Mouse (Mus musculus) brown adipose tissue, adult 24 weeks (tissue): ENCODE measurements around the gene Adgrd1. TPM values are rescaled to one million over a fixed set of nuclear protein-coding genes. Genes with fewer than 3 reads are reported as not detected.

ENCODE experiments used
- H3K27ac ChIP-seq: fragments of 200-500 bp; replicated peaks from 2 replicates; pipeline ENCODE4 v1.5.1; 2012; ENCODE audit warnings: low read depth, mild to moderate bottlenecking, low read length
- H3K4me1 ChIP-seq: fragments of 200-500 bp; 2 replicates; pipeline ENCODE4 v1.6.1; 2012; ENCODE audit warnings: low read length, mixed read lengths; ENCODE audit not compliant: control insufficient read depth, insufficient read depth, insufficient read length
- H3K4me3 ChIP-seq: fragments of 200-500 bp; 2 replicates; pipeline ENCODE4 v1.5.1; 2012; ENCODE audit warnings: low read depth, mild to moderate bottlenecking, low read length, moderate library complexity; ENCODE audit not compliant: insufficient read depth
- polyA plus RNA-seq: library from polyadenylated mRNA; stranded (reverse); fragments of >200 nt; gene quantifications from 2 replicates; pipeline ENCODE4 v1.2.4, GENCODE M21; 2012; ENCODE audit not compliant: missing spikeins, insufficient read depth, insufficient read length

The Adgrd1 gene
- polyA plus RNA-seq, 1 experiment: 6.1 TPM

DNA sequence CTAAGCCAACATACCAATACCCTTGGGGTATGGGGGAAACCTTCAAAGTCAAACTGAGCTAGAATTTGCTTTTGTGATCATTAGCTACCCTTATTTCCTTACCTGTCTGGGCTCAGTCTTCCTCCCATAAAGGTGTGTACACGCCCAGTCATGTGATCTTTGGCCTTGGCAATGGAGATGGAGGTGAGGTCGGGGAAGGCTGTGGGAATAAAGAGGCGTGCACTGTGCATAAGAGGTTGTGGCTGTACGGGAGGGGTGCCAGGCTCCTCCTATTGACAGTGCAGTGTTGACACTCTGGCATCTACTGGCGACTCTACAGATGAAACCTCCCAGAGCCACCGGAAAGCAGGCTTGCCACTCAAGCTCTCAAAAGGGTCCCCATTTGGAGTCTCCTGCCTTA, 23.1 kb upstream of the Adgrd1 start:
- Histone ChIP-seq H3K4me1 (no peaks in the 10 kb centered on the region), H3K27ac (no peak overlapping the region), H3K4me3 (no peak overlapping the region)

DNA sequence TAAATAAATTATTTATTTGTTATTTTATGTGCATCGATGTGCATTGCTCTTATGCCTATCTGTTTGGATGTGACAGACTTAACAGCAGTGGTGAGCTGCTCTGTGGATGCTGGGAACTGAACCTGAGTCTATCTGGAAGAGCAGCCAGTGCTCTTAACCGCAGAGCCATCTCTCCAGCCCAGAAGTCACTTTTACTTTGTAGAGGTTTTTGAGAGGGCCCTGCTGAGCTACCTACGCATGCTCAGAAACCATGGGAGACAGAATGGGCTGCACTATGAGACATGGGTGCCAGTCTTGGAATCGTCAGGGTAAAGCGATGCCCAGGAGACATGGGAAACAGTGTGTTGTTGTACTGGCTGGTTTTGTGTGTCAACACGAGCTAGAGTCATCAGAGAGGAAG, 20.5 kb upstream of the Adgrd1 start:
- H3K27ac ChIP-seq: no peak overlapping the region
- no peak overlapping the region for H3K4me3 ChIP-seq

DNA sequence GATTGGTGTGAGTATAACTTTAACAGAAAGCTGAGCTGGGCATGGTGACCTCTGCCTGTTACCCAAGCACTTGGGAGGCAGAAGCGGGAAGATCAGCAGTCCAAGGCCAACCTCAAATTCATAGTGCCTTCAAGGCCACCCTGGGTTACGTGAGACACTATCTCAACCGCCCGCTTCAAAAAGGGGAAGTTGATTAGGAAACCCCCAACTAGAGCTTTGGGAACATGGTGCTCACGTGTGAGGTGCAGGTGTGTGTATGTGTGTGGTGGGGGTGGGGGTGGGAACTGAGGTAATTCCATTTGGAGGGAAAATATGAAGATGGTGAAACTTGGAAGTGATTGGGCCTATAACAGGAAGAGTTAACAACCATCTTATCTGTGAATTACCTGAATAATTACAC, 19.3 kb upstream of the Adgrd1 start:
- no peak overlapping the region for H3K27ac ChIP-seq
- no peak overlapping the region for H3K4me3 ChIP-seq
- no peaks in the 10 kb centered on the region for H3K4me1 ChIP-seq

More for the DNA sequence above, 20.5 kb upstream of the Adgrd1 start:
- H3K4me1 ChIP-seq: no peaks in the 10 kb centered on the region

DNA sequence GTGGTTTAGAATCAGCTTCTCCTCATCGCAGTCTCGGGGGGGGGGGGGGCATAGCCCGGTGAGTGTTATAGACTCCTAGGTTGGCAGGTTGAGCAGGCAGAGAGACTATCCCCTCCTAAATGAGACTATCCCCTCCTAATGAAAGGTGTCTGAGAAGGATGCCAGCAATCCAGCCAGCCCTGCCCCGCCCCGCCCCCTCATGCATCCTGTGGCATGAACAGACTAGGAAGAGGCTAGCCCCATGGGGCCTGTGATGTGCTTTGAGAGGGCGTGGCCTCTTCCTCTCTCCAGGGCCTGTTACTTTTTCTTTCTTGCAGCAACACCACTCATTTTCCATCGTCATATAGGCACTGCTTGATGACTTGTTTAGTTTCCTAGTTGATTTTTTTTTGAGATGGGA, 15.0 kb upstream of the Adgrd1 start:
- H3K4me1 ChIP-seq: no peaks in the 10 kb centered on the region
- H3K4me3 ChIP-seq: no peak overlapping the region
- no peak overlapping the region for H3K27ac ChIP-seq

DNA sequence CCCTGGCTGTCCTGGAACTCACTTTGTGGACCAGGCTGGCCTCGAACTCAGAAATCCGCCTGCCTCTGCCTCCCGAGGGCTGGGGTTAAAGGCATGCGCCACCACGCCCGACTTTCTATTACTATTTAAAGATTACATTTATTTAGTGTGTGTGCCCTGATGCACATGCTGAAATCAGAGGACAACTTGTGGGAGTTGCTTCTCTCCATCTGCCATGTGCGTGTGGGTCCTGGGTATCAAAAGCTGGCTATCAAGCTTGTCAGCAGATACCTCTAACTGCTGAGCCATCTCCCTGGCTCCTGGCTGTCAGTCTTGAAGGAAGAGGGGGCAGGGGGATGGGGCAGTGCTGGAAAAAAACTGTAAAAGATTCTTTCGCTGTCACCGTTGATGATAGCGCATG, 11.4 kb upstream of the Adgrd1 start:
- Histone ChIP-seq H3K27ac (no peak overlapping the region), H3K4me3 (no peak overlapping the region), H3K4me1 (no peaks in the 10 kb centered on the region)

DNA sequence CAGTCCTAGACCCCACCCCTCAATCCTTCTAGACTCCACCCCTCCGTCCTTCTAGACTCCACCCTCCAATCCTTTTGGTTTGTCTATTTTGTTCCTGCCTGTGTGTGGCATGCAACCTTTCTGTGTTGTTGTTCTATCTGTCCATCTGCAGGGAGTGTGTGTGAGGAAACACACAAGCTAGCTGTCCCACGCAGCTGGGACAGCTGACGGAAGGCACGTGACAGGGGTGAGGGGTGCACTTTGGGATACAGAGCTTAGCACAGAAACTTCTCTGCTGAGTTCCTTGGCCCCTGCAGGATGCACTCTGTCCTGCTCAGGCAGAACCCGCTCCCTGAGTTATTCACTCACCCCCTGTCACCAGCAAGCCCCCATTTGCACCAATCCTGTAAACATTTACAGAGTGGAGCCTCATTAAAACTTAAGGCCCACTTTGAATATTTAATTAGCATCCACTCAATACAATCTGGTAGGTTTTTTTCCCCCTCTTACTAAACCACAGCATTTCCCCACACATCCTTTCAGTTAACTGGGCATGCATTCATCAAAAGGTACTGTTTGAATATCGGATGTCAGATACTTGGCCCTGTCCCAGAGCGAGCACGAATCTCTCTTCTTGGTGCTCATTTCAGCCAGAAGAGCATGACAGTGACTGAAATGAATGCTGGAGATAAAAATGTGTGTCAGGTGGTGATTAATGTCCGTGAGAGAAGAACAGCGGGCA, 4.0 kb upstream of the Adgrd1 start:
- Histone ChIP-seq H3K27ac (no peak overlapping the region), H3K4me1 (no peaks in the 10 kb centered on the region), H3K4me3 (no peak overlapping the region)

DNA sequence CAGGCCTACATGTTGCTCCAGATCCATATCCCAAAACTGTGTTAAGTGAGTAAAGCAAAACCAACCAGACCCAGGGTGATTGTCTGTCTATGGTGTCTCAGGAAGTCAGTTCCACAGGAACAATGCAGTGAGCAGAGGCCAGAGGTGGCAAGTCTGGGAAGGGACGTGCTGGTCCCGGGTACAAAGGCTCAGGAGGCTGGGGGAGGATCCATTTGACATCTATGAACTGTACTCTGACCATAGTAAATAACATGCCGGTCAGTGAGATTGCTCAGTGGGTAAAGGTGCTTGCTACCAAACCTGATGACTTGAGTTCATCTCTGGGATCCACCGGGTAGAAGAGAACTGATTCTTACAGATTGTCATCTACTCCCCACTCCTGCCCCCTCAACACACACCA, 3.4 kb upstream of the Adgrd1 start:
- Histone ChIP-seq H3K4me1 (no peaks in the 10 kb centered on the region), H3K27ac (no peak overlapping the region), H3K4me3 (no peak overlapping the region)

DNA sequence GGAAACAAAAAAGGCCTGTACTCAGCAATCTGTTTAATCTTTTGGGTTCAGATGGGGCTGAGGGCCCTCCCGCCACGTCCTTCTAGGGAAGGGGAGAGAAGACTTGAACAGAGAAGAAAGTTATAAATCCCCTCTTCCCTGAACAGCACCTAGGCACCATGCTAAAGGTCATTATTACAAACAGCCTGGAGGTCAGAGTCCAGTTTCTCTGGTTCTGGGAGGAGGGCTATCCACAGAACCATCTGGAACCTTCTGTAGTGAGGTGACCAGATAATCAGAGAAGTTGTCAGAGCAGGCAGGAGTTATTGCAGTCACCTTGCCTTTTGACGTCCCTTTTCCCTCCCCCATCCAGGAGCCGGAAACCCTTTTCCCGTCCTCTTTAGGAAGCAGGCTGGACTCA, 2.3 kb upstream of the Adgrd1 start:
- Histone ChIP-seq H3K4me3 (no peak overlapping the region), H3K27ac (no peak overlapping the region), H3K4me1 (no peaks in the 10 kb centered on the region)

DNA sequence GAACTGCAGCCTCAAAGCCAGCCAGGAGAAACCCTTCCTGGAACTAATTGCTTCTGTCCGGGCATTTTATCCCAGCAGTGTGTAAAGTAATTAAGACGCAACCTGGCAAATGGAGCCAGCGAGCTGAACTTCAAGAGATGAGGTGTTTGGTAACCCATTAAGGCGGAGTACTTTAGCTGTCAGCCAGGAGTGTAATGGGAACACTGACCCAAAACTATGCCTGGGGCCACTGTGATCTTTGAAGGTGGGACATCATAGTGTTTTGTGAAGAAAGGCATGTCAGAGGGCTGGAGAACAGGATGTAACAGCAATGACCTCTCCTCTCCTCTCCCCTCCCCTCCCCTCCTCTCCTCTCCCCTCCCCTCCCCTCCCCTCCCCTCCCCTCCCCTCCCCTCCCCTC, 7.5 kb downstream of the Adgrd1 start:
- Histone ChIP-seq H3K27ac (no peak overlapping the region), H3K4me3 (no peak overlapping the region), H3K4me1 (no peaks in the 10 kb centered on the region)

DNA sequence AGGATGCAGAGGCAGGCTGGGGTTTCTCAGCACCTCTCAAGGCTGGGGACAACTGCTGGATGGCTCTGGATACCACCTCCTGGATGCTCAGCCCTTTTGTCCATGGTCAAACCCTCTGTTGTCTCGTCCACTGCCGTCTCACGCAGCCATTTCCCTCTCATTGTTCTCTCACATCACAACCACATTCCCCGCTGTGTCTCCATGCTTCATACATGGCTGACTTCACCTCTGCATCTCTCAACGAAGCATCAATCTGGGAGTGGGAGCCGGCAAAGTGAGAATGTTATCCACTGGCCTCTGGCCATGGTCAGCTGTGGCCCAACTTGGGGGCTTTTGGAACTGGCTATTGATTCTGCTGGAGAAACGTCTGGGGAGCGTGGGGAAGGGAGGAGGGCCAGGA, 15.2 kb downstream of the Adgrd1 start:
- Histone ChIP-seq H3K27ac (no peak overlapping the region), H3K4me3 (no peak overlapping the region)

DNA sequence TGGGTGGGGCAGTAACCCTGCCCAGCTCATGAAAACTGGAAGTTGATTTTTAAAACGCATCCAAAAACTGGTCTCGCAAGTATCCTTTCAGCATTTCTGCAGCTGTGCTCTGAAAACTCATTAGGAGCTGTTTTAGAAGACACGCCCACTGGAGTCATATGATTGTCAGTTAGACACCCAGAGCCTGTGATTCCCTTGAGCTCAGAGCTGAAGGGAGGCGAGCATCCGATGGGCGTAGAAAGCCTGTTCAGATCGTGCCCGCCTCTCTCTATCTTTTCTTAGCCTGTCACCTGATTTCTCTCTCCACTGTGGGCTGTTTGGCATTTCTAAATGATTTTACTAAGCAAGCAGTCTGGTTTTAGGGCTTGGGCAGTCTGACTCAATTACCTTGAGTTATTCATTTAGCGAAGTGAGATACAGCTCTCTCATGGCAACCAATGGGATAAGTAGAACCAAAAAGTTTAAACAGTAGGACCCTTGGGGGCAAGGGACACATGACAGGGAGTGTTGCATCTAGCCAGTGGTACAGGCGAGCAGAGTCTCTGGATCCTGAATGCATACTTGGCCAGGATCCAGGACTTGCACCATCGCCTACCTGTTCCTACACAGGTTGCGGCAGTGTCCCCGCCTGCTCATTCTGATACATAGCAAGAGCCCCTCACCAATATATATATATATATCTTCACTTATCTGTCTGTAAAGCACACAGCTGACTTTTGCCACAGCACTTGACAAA, 17.4 kb downstream of the Adgrd1 start:
- Histone ChIP-seq H3K4me3 (no peak overlapping the region), H3K27ac (no peak overlapping the region), H3K4me1 (no peaks in the 10 kb centered on the region)

More for the DNA sequence above, 15.2 kb downstream of the Adgrd1 start:
- H3K4me1 ChIP-seq: no peaks in the 10 kb centered on the region

DNA sequence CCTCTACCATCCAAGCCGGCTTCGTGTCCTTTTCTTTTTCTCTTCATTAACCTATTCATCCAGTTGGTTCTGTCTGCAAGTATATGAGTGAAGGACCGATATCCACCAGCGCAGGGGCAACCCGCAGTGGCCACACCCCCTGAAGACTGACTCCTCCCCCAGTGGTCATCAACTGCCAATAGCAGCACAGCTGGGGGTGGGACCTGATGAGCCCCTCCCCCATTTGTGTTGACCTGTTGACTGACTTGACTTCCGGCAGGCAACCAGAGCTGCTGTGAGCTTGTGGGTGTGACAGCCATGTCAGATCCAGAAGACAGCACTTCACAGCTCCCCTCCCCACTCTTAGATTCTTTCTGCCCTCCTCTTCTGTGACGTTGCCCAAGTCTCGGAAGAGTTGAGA, 19.7 kb downstream of the Adgrd1 start:
- Histone ChIP-seq H3K27ac (no peak overlapping the region), H3K4me3 (no peak overlapping the region), H3K4me1 (no peaks in the 10 kb centered on the region)

DNA sequence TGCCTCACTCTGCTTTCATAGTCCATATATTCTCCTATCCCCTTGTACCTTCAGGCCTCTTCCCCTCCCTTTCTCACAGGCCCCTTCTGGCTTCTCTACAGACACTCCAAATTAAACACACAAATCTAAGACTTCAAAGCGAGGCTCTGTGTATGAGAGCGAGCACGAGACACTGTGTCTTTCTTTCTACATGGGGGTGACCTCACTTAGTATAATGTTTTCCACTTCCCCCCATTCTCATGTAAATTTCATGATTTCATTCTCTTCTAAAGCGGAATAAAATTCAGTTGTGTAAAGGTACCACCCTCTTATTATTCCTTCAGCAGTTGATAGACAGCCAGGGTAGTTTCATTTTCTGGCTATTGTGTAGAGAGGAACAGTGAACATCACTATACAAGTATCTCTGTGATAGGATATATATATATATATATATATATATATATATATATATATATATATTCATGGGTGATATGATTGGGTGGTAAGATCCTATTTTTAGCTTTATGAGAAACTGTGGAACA, 21.1 kb downstream of the Adgrd1 start:
- H3K4me1 ChIP-seq: no peaks in the 10 kb centered on the region
- H3K4me3 ChIP-seq: no peak overlapping the region
- no peak overlapping the region for H3K27ac ChIP-seq

DNA sequence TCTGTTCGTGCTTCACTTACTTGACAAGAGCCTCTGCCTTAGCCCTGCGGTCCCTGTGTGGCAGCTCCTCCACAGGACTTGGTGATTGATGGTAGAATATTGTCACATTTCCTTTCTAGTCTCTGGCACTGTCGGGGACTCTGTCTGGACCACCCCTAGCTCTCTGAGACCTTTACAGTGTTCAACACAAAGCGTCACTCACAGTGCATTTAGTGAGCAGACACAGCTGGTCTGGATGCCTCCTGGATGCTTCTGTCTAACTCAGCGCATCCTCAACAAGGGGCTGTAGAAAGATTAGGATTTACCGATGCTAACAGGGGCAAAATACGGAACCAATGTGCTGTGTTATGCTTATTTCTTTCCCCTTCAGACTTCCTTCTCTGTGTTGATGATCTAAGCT, 22.0 kb downstream of the Adgrd1 start:
- H3K27ac ChIP-seq: no peak overlapping the region
- no peaks in the 10 kb centered on the region for H3K4me1 ChIP-seq
- no peak overlapping the region for H3K4me3 ChIP-seq

DNA sequence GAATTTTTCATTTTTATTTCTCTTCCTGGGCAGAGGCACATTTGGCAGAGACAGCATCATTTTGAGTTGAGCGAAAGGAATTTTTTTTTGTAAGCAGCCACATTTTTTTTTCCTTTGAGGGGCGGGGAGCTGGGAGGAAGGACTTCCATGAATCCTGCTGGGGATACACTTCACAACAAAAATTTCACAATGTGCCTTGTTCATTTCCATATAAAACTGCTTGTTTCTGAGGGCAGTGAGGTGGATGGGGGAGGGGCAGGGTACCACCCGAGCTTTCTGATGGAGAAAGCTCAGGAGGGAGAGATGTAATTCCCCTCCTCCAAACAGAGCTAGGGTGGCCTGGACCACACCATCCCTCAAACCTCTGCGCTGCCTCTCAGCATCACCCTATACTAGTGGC, 22.6 kb downstream of the Adgrd1 start:
- no peak overlapping the region for H3K27ac ChIP-seq
- H3K4me3 ChIP-seq: no peak overlapping the region
- no peaks in the 10 kb centered on the region for H3K4me1 ChIP-seq
